ENCODE assay signal across 20 mouse cellular contexts in genomic region chr12:103511586-103511985, GRCm38 (mm10). TPM values are rescaled to one million over a fixed set of nuclear protein-coding genes. Genes with fewer than 3 reads are reported as not detected.
"Had no signal": no experiment of that assay in that cellular context is flagged by ENCODE, and none has a peak within 500 bp of the region (broad histone marks: within the 10 kb centered on the region; RNA-seq: fewer than 3 reads in every experiment).

No protein-coding gene starts in this region.

- DNase-seq: lung, adult 18-20 months; lung, embryonic 14.5 days; lung, postnatal 10 days; lung, postnatal 4 days; midbrain, embryonic 14.5 days; retina, postnatal 1 day; right cerebral cortex, postnatal 14 days; right cerebral cortex, postnatal 4 days; spleen, adult 18-20 months; thymus, adult 18-20 months; thymus, postnatal 14 days; thymus, postnatal 36 days had no signal

- ATAC-seq: midbrain, embryonic 16.5 days had no signal

- H3K4me3 ChIP-seq: midbrain, embryonic 10.5 days; midbrain, embryonic 12.5 days; myocyte; neural tube, embryonic 13.5 days; neural tube, embryonic 15.5 days had no signal

- H3K27ac ChIP-seq: midbrain, embryonic 10.5 days; midbrain, embryonic 12.5 days; neural tube, embryonic 13.5 days; neural tube, embryonic 15.5 days had no signal

RNA-seq across cellular contexts. Expression of gene Ppp4r4, which starts 20.5 kb away (rescaled TPM):
- total RNA-seq: megakaryocyte, adult 5-6 weeks had no signal

RNA-seq across cellular contexts. Expression of gene Ifi27l2b, which starts 54.6 kb away (rescaled TPM):
- total RNA-seq: megakaryocyte, adult 5-6 weeks; megakaryocyte-erythroid progenitor cell, adult 5-6 weeks had no signal
